20 mouse cellular contexts compared by ENCODE assay signal in genomic region chr12:113108528-113109283, GRCm38 (mm10). TPM values are rescaled to one million over a fixed set of nuclear protein-coding genes. Genes with fewer than 3 reads are reported as not detected.
DNase-seq lines count a peak whose midpoint lies in the region; ATAC-seq and TF ChIP-seq lines count a peak whose summit lies in the region.
"Had no signal": no experiment of that assay in that cellular context is flagged by ENCODE, and none has a peak within 500 bp of the region (broad histone marks: within the 10 kb centered on the region; RNA-seq: fewer than 3 reads in every experiment).

No protein-coding gene starts in this region.

- no peak for TF ChIP-seq CTCF in liver, adult 2 months (IDR thresholded peaks at IDR 0.05; ENCODE audit: low read depth, low read length)

- no peak for ATAC-seq in heart, embryonic 11.5 days (replicated peaks; ENCODE audit: insufficient number of reproducible peaks, low FRiP score, low TSS enrichment)
- ATAC-seq in liver, embryonic 15.5 days (ENCODE audit: insufficient read depth) = no peak
- ATAC-seq: CD4-positive, CD25-positive, alpha-beta regulatory T cell, adult 4 months; forebrain, embryonic 16.5 days had no signal

- no peak overlapping the region for H3K4me3 ChIP-seq in heart, embryonic 10.5 days
- no peak overlapping the region for H3K4me3 ChIP-seq in heart, embryonic 11.5 days (ENCODE audit: low read depth, low read length)
- no peak overlapping the region for H3K4me3 ChIP-seq in liver, adult 2 months (ENCODE audit: insufficient read depth, low read depth, low read length)
- H3K4me3 ChIP-seq in liver, embryonic 15.5 days (replicated peaks) = no peak overlapping the region
- H3K4me3 ChIP-seq: hindbrain, embryonic 12.5 days had no signal

- peaks cover 37% of the 10 kb centered on the region for H3K36me3 ChIP-seq in heart, embryonic 10.5 days
- H3K36me3 ChIP-seq in heart, embryonic 11.5 days (ENCODE audit: control insufficient read depth, insufficient read depth, low read length) = peaks cover 6% of the 10 kb centered on the region
- H3K36me3 ChIP-seq in liver, adult 2 months (ENCODE audit: control insufficient read depth, insufficient read depth, low read length) = no peaks in the 10 kb centered on the region
- peaks cover 11% of the 10 kb centered on the region for H3K36me3 ChIP-seq in liver, embryonic 15.5 days (replicated peaks)

- H3K4me2 ChIP-seq in heart, embryonic 11.5 days = no peak overlapping the region
- peak overlapping the region; percentile 57; the same call in 1 of the 2 replicates for H3K4me2 ChIP-seq in liver, embryonic 15.5 days
- H3K4me2 ChIP-seq: hindbrain, embryonic 12.5 days had no signal

- 85% methylated on average over 17 of the region's 17 CpGs for WGBS in heart, embryonic 10.5 days
- WGBS in heart, embryonic 11.5 days (ENCODE audit: insufficient replicate concordance) = 82% methylated on average over 17 of the region's 17 CpGs
- 74% methylated on average over 17 of the region's 17 CpGs for WGBS in liver, adult 2 months
- 83% methylated on average over 17 of the region's 17 CpGs for WGBS in liver, embryonic 15.5 days (ENCODE audit: insufficient replicate concordance)

- peaks cover 30% of the 10 kb centered on the region for H3K79me2 ChIP-seq in liver, adult 2 months (ENCODE audit: control insufficient read depth, insufficient read depth, low read length)

- DNase-seq in heart, embryonic 10.5 days (ENCODE audit: low spot score) = no peak
- peak; percentile 86 for DNase-seq in liver, adult 2 months (ENCODE audit: extremely low read depth, low read depth, low spot score)
- DNase-seq in liver (no peak), adipocyte (ENCODE audit: low spot score) (peak; percentile 21)
- DNase-seq in right cerebral cortex, postnatal 14 days = no peak
- no peak for DNase-seq in frontal cortex, postnatal 25 days (ENCODE audit: low spot score in 2 of 2)
- DNase-seq: cerebellum, adult 9-10 months; gastrocnemius, postnatal 25 days; kidney, adult 8-10 months; kidney, postnatal 4 days; layer of hippocampus, postnatal 36 days; left cerebral cortex, postnatal 4 days; lung, postnatal 10 days; thymus, postnatal 25 days had no signal

- TF ChIP-seq POLR2A in liver, adult 2 months (IDR thresholded peaks at IDR 0.05; ENCODE audit: extremely low read depth, insufficient read depth, low read length) = no peak

- H3K27me3 ChIP-seq in heart, embryonic 10.5 days (ENCODE audit: insufficient read depth, poor library complexity, severe bottlenecking) = no peaks in the 10 kb centered on the region
- no peaks in the 10 kb centered on the region for H3K27me3 ChIP-seq in heart, embryonic 11.5 days (ENCODE audit: control insufficient read depth, insufficient read depth, low read length)
- no peaks in the 10 kb centered on the region for H3K27me3 ChIP-seq in liver, adult 2 months (ENCODE audit: control insufficient read depth, insufficient read depth, low read length)
- H3K27me3 ChIP-seq in liver, embryonic 15.5 days = no peaks in the 10 kb centered on the region
- H3K27me3 ChIP-seq: hindbrain, embryonic 12.5 days had no signal

- peaks cover 43% of the 10 kb centered on the region for H3K4me1 ChIP-seq in heart, embryonic 10.5 days
- peaks cover 22% of the 10 kb centered on the region for H3K4me1 ChIP-seq in heart, embryonic 11.5 days (ENCODE audit: control insufficient read depth, insufficient read depth, low read length)
- H3K4me1 ChIP-seq in liver, adult 2 months (ENCODE audit: control insufficient read depth, insufficient read depth, low read length) = peaks cover 40% of the 10 kb centered on the region
- H3K4me1 ChIP-seq in liver, embryonic 15.5 days (replicated peaks) = peaks cover 79% of the 10 kb centered on the region

- no peaks in the 10 kb centered on the region for H3K9me3 ChIP-seq in heart, embryonic 10.5 days
- H3K9me3 ChIP-seq in heart, embryonic 11.5 days (replicated peaks; ENCODE audit: control insufficient read depth, low read length) = no peaks in the 10 kb centered on the region
- no peaks in the 10 kb centered on the region for H3K9me3 ChIP-seq in liver, embryonic 15.5 days (replicated peaks)
- H3K9me3 ChIP-seq: hindbrain, embryonic 12.5 days had no signal

- H3K9ac ChIP-seq in heart, embryonic 11.5 days (ENCODE audit: low read depth, low read length) = no peak overlapping the region
- no peak overlapping the region for H3K9ac ChIP-seq in liver, adult 2 months (ENCODE audit: low read depth, low read length)
- H3K9ac ChIP-seq in liver, embryonic 15.5 days = no peak overlapping the region
- H3K9ac ChIP-seq: hindbrain, embryonic 12.5 days had no signal

- H3K27ac ChIP-seq in heart, embryonic 10.5 days = 0 out of 2 replicates have a peak overlapping the region, but pooled peaks have one; percentile 30
- no peak overlapping the region for H3K27ac ChIP-seq in heart, embryonic 11.5 days (ENCODE audit: low read depth, low read length)
- peak overlapping the region; percentile 9 for H3K27ac ChIP-seq in liver, adult 2 months (replicated peaks; ENCODE audit: insufficient read depth, low read depth, low read length)
- H3K27ac ChIP-seq in liver, embryonic 15.5 days (replicated peaks) = peak overlapping the region; percentile 92
- H3K27ac ChIP-seq: hindbrain, embryonic 12.5 days had no signal

RNA-seq across cellular contexts. Expression of gene Mta1, which starts 10.6 kb away (rescaled TPM):
- polyA plus RNA-seq in heart, embryonic 10.5 days (2016; fragmentation: Nextera tagmentation; extraction: Ambion mirVana) = 12.0 and 17.5 TPM in 2 replicates
- 12.3 and 14.7 TPM in 2 replicates for polyA plus RNA-seq in heart, embryonic 11.5 days (2014; fragmentation: Nextera tagmentation; extraction: Ambion mirVana)
- total RNA-seq in liver, adult 2 months (2014; rRNA removed) = 6.0 and 8.9 TPM in 2 replicates
- polyA plus RNA-seq in liver, adult 2 months (2012; rRNA removed) = 24.3 and 31.7 TPM in 2 replicates
- polyA plus RNA-seq in liver, embryonic 15.5 days (2015; fragmentation: Nextera tagmentation; extraction: Ambion mirVana) = 3.8 and 4.4 TPM in 2 replicates

RNA-seq across cellular contexts. Expression of gene Crip2, which starts 31.3 kb away (rescaled TPM):
- polyA plus RNA-seq in heart, embryonic 10.5 days (2016; fragmentation: Nextera tagmentation; extraction: Ambion mirVana) = 956 and 1,505 TPM in 2 replicates
- polyA plus RNA-seq in heart, embryonic 11.5 days (2014; fragmentation: Nextera tagmentation; extraction: Ambion mirVana) = 1,118 and 1,169 TPM in 2 replicates
- total RNA-seq in liver, adult 2 months (2014; rRNA removed) = 24.3 and 37.3 TPM in 2 replicates
- 217 and 245 TPM in 2 replicates for polyA plus RNA-seq in liver, adult 2 months (2012; rRNA removed)
- 45.1 and 51.5 TPM in 2 replicates for polyA plus RNA-seq in liver, embryonic 15.5 days (2015; fragmentation: Nextera tagmentation; extraction: Ambion mirVana)

RNA-seq across cellular contexts. Expression of gene Tex22, which starts 34.4 kb away (rescaled TPM):
- polyA plus RNA-seq in heart, embryonic 10.5 days (2016; fragmentation: Nextera tagmentation; extraction: Ambion mirVana) = not detected in 2 replicates
- 0.16 TPM in 1 of 2 replicates, not detected in the other for polyA plus RNA-seq in heart, embryonic 11.5 days (2014; fragmentation: Nextera tagmentation; extraction: Ambion mirVana)
- total RNA-seq in liver, adult 2 months (2014; rRNA removed) = 0.20 TPM in 1 of 2 replicates, not detected in the other
- 0.10 and 0.12 TPM in 2 replicates for polyA plus RNA-seq in liver, adult 2 months (2012; rRNA removed)
- not detected in 2 replicates for polyA plus RNA-seq in liver, embryonic 15.5 days (2015; fragmentation: Nextera tagmentation; extraction: Ambion mirVana)
- total RNA-seq: gastrocnemius, postnatal 25 days; megakaryocyte-erythroid progenitor cell, adult 5-6 weeks had no signal
- polyA plus RNA-seq: CD4-positive, CD25-positive, alpha-beta regulatory T cell, adult 4 months; forebrain, embryonic 16.5 days; hindbrain, embryonic 12.5 days had no signal

RNA-seq across cellular contexts. Expression of gene Crip1, which starts 37.4 kb away (rescaled TPM):
- 511 and 613 TPM in 2 replicates for polyA plus RNA-seq in heart, embryonic 10.5 days (2016; fragmentation: Nextera tagmentation; extraction: Ambion mirVana)
- 525 and 533 TPM in 2 replicates for polyA plus RNA-seq in heart, embryonic 11.5 days (2014; fragmentation: Nextera tagmentation; extraction: Ambion mirVana)
- total RNA-seq in liver, adult 2 months (2014; rRNA removed) = 18.3 and 22.2 TPM in 2 replicates
- 17.5 and 25.0 TPM in 2 replicates for polyA plus RNA-seq in liver, adult 2 months (2012; rRNA removed)
- 89.4 and 102 TPM in 2 replicates for polyA plus RNA-seq in liver, embryonic 15.5 days (2015; fragmentation: Nextera tagmentation; extraction: Ambion mirVana)

RNA-seq across cellular contexts. Expression of gene Tedc1, which starts 47.5 kb away (rescaled TPM):
- 32.7 and 33.5 TPM in 2 replicates for polyA plus RNA-seq in heart, embryonic 10.5 days (2016; fragmentation: Nextera tagmentation; extraction: Ambion mirVana)
- 15.8 and 16.6 TPM in 2 replicates for polyA plus RNA-seq in heart, embryonic 11.5 days (2014; fragmentation: Nextera tagmentation; extraction: Ambion mirVana)
- 0.09 and 0.34 TPM in 2 replicates for total RNA-seq in liver, adult 2 months (2014; rRNA removed)
- polyA plus RNA-seq in liver, adult 2 months (2012; rRNA removed) = 0.15 and 0.45 TPM in 2 replicates
- 11.3 and 11.5 TPM in 2 replicates for polyA plus RNA-seq in liver, embryonic 15.5 days (2015; fragmentation: Nextera tagmentation; extraction: Ambion mirVana)

Comparison
In these comparisons a context has a peak if more than half of its experiments do, and no peak if none do; other contexts are left out.
1. DNase-seq: peak in liver, adult 2 months (single experiment) and adipocyte (single experiment); none in heart, embryonic 10.5 days (single experiment), liver (single experiment), right cerebral cortex, postnatal 14 days (single experiment) and frontal cortex, postnatal 25 days (0 of 2).